10 mouse cellular contexts compared by ENCODE assay signal in genomic region chr19:46706540-46707295, GRCm38 (mm10). TPM values are rescaled to one million over a fixed set of nuclear protein-coding genes. Genes with fewer than 3 reads are reported as not detected.
A peak's percentile ranks its signal among the peaks of the same experiment; 100 is the strongest.
DNase-seq lines count a peak whose midpoint lies in the region; ATAC-seq and TF ChIP-seq lines count a peak whose summit lies in the region.
"Had no signal": no experiment of that assay in that cellular context is flagged by ENCODE, and none has a peak within 500 bp of the region (broad histone marks: within the 10 kb centered on the region; RNA-seq: fewer than 3 reads in every experiment).

No protein-coding gene starts in this region.

- no peak for TF ChIP-seq POLR2A in heart, adult 2 months (IDR thresholded peaks at IDR 0.05; ENCODE audit: insufficient read depth, low read depth, low read length)
- TF ChIP-seq POLR2A in MEL (IDR thresholded peaks at IDR 0.05; ENCODE audit: control insufficient read depth in 1 of 2, insufficient read depth in 1 of 2, low read depth in 1 of 2, low read length in 2 of 2, poor library complexity in 1 of 2): no peak

- no peak for TF ChIP-seq RAD21 in MEL (IDR thresholded peaks at IDR 0.05; ENCODE audit: low read depth, low read length)

- peaks cover 8% of the 10 kb centered on the region for H3K4me1 ChIP-seq in heart, adult 2 months (ENCODE audit: control insufficient read depth, insufficient read depth, low read length)
- H3K4me1 ChIP-seq in MEL (ENCODE audit: control insufficient read depth in 1 of 2, insufficient read depth in 2 of 2, low read length in 2 of 2): peaks cover 19 to 53% of the 10 kb centered on the region in 2 experiments
- H3K4me1 ChIP-seq in hindbrain, embryonic 15.5 days (replicated peaks): peaks cover 8% of the 10 kb centered on the region; the same call in 1 of the 2 replicates
- peaks cover 25% of the 10 kb centered on the region for H3K4me1 ChIP-seq in liver, embryonic 15.5 days (replicated peaks)

- intact Hi-C loops in heart, adult 2 months (cut with DNase I): no loop called here

- H3K79me2 ChIP-seq in heart, adult 2 months (replicated peaks; ENCODE audit: control insufficient read depth, insufficient read depth, low read length): no peaks in the 10 kb centered on the region
- no peaks in the 10 kb centered on the region for H3K79me2 ChIP-seq in MEL (ENCODE audit: control insufficient read depth, insufficient read depth, low read length, poor library complexity)

- H3K9me3 ChIP-seq in MEL (replicated peaks; ENCODE audit: insufficient read depth, low read length): no peaks in the 10 kb centered on the region
- H3K9me3 ChIP-seq in hindbrain, embryonic 15.5 days: no peaks in the 10 kb centered on the region
- H3K9me3 ChIP-seq in liver, embryonic 15.5 days (replicated peaks): no peaks in the 10 kb centered on the region

- DNase-seq in heart, adult 2 months: peak in 1 of 2 experiments; percentile 10
- no peak for DNase-seq in heart, adult 18-20 months
- peak; percentile 64 for DNase-seq in MEL (ENCODE audit: low read depth, low spot score)
- DNase-seq in adrenal gland, postnatal 10 days: no peak
- DNase-seq in layer of hippocampus, postnatal 25 days (ENCODE audit: extremely low spot score in 1 of 2, low spot score in 1 of 2): no peak

- WGBS in heart, adult 2 months: 61% methylated on average over 9 of the region's 9 CpGs
- 81% methylated on average over 9 of the region's 9 CpGs for WGBS in hindbrain, embryonic 15.5 days
- 38% methylated on average over 9 of the region's 9 CpGs for WGBS in liver, embryonic 15.5 days (ENCODE audit: insufficient replicate concordance)

- H3K9ac ChIP-seq in heart, adult 2 months (ENCODE audit: low read depth, low read length): no peak overlapping the region
- H3K9ac ChIP-seq in MEL (ENCODE audit: control insufficient read depth, low read depth, low read length, poor library complexity, severe bottlenecking): peak overlapping the region; percentile 78
- no peak overlapping the region; the same call in 1 of the 2 replicates for H3K9ac ChIP-seq in hindbrain, embryonic 15.5 days
- peak overlapping the region; percentile 52; the same call in 1 of the 2 replicates for H3K9ac ChIP-seq in liver, embryonic 15.5 days

- H3K36me3 ChIP-seq in heart, adult 2 months (ENCODE audit: control insufficient read depth, insufficient read depth, low read length): no peaks in the 10 kb centered on the region
- H3K36me3 ChIP-seq in MEL (ENCODE audit: control insufficient read depth in 1 of 2, insufficient read depth in 2 of 2, low read length in 2 of 2): peaks cover 0 to 40% of the 10 kb centered on the region in 2 experiments; a peak in 2 of 4 replicates
- peaks cover 3% of the 10 kb centered on the region; the same call in 1 of the 2 replicates for H3K36me3 ChIP-seq in hindbrain, embryonic 15.5 days
- no peaks in the 10 kb centered on the region for H3K36me3 ChIP-seq in liver, embryonic 15.5 days (replicated peaks)

- no peak for TF ChIP-seq EP300 in heart, adult 2 months (IDR thresholded peaks at IDR 0.05; ENCODE audit: insufficient read depth, low read depth, low read length)
- TF ChIP-seq EP300 in MEL (IDR thresholded peaks at IDR 0.05; ENCODE audit: low read depth in 1 of 2, low read length in 2 of 2): peak; percentile 67 to 79

- peak overlapping the region; percentile 59 for H3K4me2 ChIP-seq in hindbrain, embryonic 15.5 days
- peak overlapping the region; percentile 79 for H3K4me2 ChIP-seq in liver, embryonic 15.5 days

- peak overlapping the region; percentile 66 for H3K4me3 ChIP-seq in heart, adult 2 months
- peak overlapping the region; percentile 71 to 76 for H3K4me3 ChIP-seq in MEL (ENCODE audit: control insufficient read depth in 1 of 2, insufficient read depth in 1 of 2, low read depth in 2 of 2, low read length in 2 of 2)
- peak overlapping the region; percentile 41 for H3K4me3 ChIP-seq in hindbrain, embryonic 15.5 days
- H3K4me3 ChIP-seq in liver, embryonic 15.5 days (replicated peaks): peak overlapping the region; percentile 63

- peak overlapping the region; percentile 86 for H3K27ac ChIP-seq in heart, adult 2 months
- H3K27ac ChIP-seq in MEL (ENCODE audit: control insufficient read depth, low read depth, low read length): peak overlapping the region; percentile 69
- no peak overlapping the region for H3K27ac ChIP-seq in hindbrain, embryonic 15.5 days (replicated peaks)
- H3K27ac ChIP-seq in liver, embryonic 15.5 days (replicated peaks): no peak overlapping the region

- no peak for ATAC-seq in hindbrain, embryonic 15.5 days (ENCODE audit: low FRiP score, low read depth)
- ATAC-seq in liver, embryonic 15.5 days (ENCODE audit: insufficient read depth): no peak
- ATAC-seq in activated CD4-positive, CD25-positive, alpha-beta regulatory T cell, adult 4 months: no peak

- TF ChIP-seq CTCF in heart, adult 2 months (IDR thresholded peaks at IDR 0.05): no peak
- no peak for TF ChIP-seq CTCF in MEL (IDR thresholded peaks at IDR 0.05 in 2 of 3, conservative IDR thresholded peaks at IDR 0.05 in 1 of 3; ENCODE audit: control insufficient read depth in 1 of 3, insufficient read depth in 1 of 3, low read depth in 2 of 3, low read length in 3 of 3, poor library complexity in 1 of 3, severe bottlenecking in 1 of 3)

- H3K27me3 ChIP-seq in heart, adult 2 months (ENCODE audit: control insufficient read depth, insufficient read depth, low read length): no peaks in the 10 kb centered on the region
- no peaks in the 10 kb centered on the region for H3K27me3 ChIP-seq in MEL (ENCODE audit: control insufficient read depth in 1 of 2, insufficient read depth in 2 of 2, low read length in 2 of 2)
- H3K27me3 ChIP-seq in hindbrain, embryonic 15.5 days: no peaks in the 10 kb centered on the region
- H3K27me3 ChIP-seq in liver, embryonic 15.5 days: peaks cover 13% of the 10 kb centered on the region

TF ChIP-seq in MEL, 35 proteins besides CTCF, POLR2A, EP300 and RAD21 (continues in another document):
- TF ChIP-seq MEF2A (IDR thresholded peaks at IDR 0.05; ENCODE audit: extremely low read depth, insufficient replicate concordance, low read depth, low read length, poor library complexity, severe bottlenecking): no peak
- peak; percentile 61 for TF ChIP-seq MXI1 (IDR thresholded peaks at IDR 0.05; ENCODE audit: low read depth, low read length)
- TF ChIP-seq HCFC1 (IDR thresholded peaks at IDR 0.05; ENCODE audit: low read depth, low read length): 0 out of 2 replicates have a peak, but pooled peaks have one; percentile 29
- TF ChIP-seq GATA1 (IDR thresholded peaks at IDR 0.05; ENCODE audit: low read depth, low read length): peak; percentile 93
- TF ChIP-seq TAL1 (IDR thresholded peaks at IDR 0.05; ENCODE audit: low read length): no peak; the same call in 1 of the 2 replicates
- no peak; the same call in 1 of the 2 replicates for TF ChIP-seq TBP (IDR thresholded peaks at IDR 0.05; ENCODE audit: low read depth, low read length)

RNA-seq across cellular contexts. Expression of gene As3mt, which starts 0.5 kb away (rescaled TPM):
- 10 to 100 TPM; 86.2 to 99.2 TPM for total RNA-seq in heart, adult 2 months (2021)
- 33.2 and 63.7 TPM in 2 replicates for polyA plus RNA-seq in heart, adult 2 months (2012; rRNA removed)
- 10 to 100 TPM; 90.6 to 94.2 TPM for total RNA-seq in heart, adult 18-20 months (2021)
- total RNA-seq in MEL (2012; rRNA removed): 17.0 and 22.8 TPM in 2 replicates
- polyA plus RNA-seq in MEL (2012; ENCODE audit: insufficient read depth in 1 of 2, insufficient read length in 2 of 2, low read depth in 1 of 2, low replicate concordance in 2 of 2, missing spikeins in 1 of 2): 10 to 100 TPM in 1 of 2 experiments, not detected in 1; 52.2 TPM
- polyA plus RNA-seq in hindbrain, embryonic 15.5 days (2015; fragmentation: Nextera tagmentation; extraction: Ambion mirVana): 37.6 and 39.6 TPM in 2 replicates
- 17.1 and 19.0 TPM in 2 replicates for polyA plus RNA-seq in liver, embryonic 15.5 days (2015; fragmentation: Nextera tagmentation; extraction: Ambion mirVana)
- 10 to 100 TPM; 55.2 to 62.9 TPM for total RNA-seq in adrenal gland, postnatal 10 days (2021)
- 1 to 10 TPM; 6.7 to 8.3 TPM for polyA plus RNA-seq in activated CD4-positive, CD25-positive, alpha-beta regulatory T cell, adult 4 months (2017; shearing (Covaris generic))
- 10 to 100 TPM; 22.0 to 23.8 TPM for total RNA-seq in layer of hippocampus, postnatal 25 days (2021)

RNA-seq across cellular contexts. Expression of gene Borcs7, which starts 17.0 kb away (rescaled TPM):
- 1 to 10 TPM; 7.1 to 7.8 TPM for total RNA-seq in heart, adult 2 months (2021)
- 4.7 and 8.7 TPM in 2 replicates for polyA plus RNA-seq in heart, adult 2 months (2012; rRNA removed)
- total RNA-seq in heart, adult 18-20 months (2021): 1 to 10 TPM; 7.5 to 8.8 TPM
- 4.1 and 5.1 TPM in 2 replicates for total RNA-seq in MEL (2012; rRNA removed)
- polyA plus RNA-seq in MEL (2012; ENCODE audit: insufficient read depth in 1 of 2, insufficient read length in 2 of 2, low read depth in 1 of 2, low replicate concordance in 2 of 2, missing spikeins in 1 of 2): 10 to 100 TPM in 1 of 2 experiments, not detected in 1; 11.1 TPM
- 23.2 and 25.6 TPM in 2 replicates for polyA plus RNA-seq in hindbrain, embryonic 15.5 days (2015; fragmentation: Nextera tagmentation; extraction: Ambion mirVana)
- 4.0 and 4.9 TPM in 2 replicates for polyA plus RNA-seq in liver, embryonic 15.5 days (2015; fragmentation: Nextera tagmentation; extraction: Ambion mirVana)
- total RNA-seq in adrenal gland, postnatal 10 days (2021): 10 to 100 TPM; 13.2 to 13.9 TPM
- polyA plus RNA-seq in activated CD4-positive, CD25-positive, alpha-beta regulatory T cell, adult 4 months (2017; shearing (Covaris generic)): 1 to 10 TPM; 6.6 to 7.0 TPM
- total RNA-seq in layer of hippocampus, postnatal 25 days (2021): 10 to 100 TPM; 20.2 to 20.6 TPM

RNA-seq across cellular contexts. Expression of gene Cyp17a1, which starts 33.7 kb away (rescaled TPM):
- not detected for total RNA-seq in heart, adult 2 months (2021)
- 0.12 TPM in 1 of 2 replicates, not detected in the other for polyA plus RNA-seq in heart, adult 2 months (2012; rRNA removed)
- total RNA-seq in heart, adult 18-20 months (2021): not detected
- not detected in 2 replicates for total RNA-seq in MEL (2012; rRNA removed)
- polyA plus RNA-seq in MEL (2012; ENCODE audit: insufficient read depth in 1 of 2, insufficient read length in 2 of 2, low read depth in 1 of 2, low replicate concordance in 2 of 2, missing spikeins in 1 of 2): not detected
- polyA plus RNA-seq in hindbrain, embryonic 15.5 days (2015; fragmentation: Nextera tagmentation; extraction: Ambion mirVana): not detected in 2 replicates
- 1.8 TPM in 2 replicates for polyA plus RNA-seq in liver, embryonic 15.5 days (2015; fragmentation: Nextera tagmentation; extraction: Ambion mirVana)
- total RNA-seq in adrenal gland, postnatal 10 days (2021): 1 to 10 TPM; 1.3 to 9.6 TPM
- polyA plus RNA-seq in activated CD4-positive, CD25-positive, alpha-beta regulatory T cell, adult 4 months (2017; shearing (Covaris generic)): not detected
- not detected for total RNA-seq in layer of hippocampus, postnatal 25 days (2021)
- total RNA-seq: gastrocnemius, postnatal 36 days had no signal
- polyA plus RNA-seq: C2C12 had no signal

RNA-seq across cellular contexts. Expression of gene Cnnm2, which starts 54.7 kb away (rescaled TPM):
- total RNA-seq in heart, adult 2 months (2021): 1 to 10 TPM; 6.7 to 7.3 TPM
- polyA plus RNA-seq in heart, adult 2 months (2012; rRNA removed): 5.4 and 5.6 TPM in 2 replicates
- 1 to 10 TPM; 5.7 to 6.7 TPM for total RNA-seq in heart, adult 18-20 months (2021)
- total RNA-seq in MEL (2012; rRNA removed): 4.0 and 5.7 TPM in 2 replicates
- polyA plus RNA-seq in MEL (2012; ENCODE audit: insufficient read depth in 1 of 2, insufficient read length in 2 of 2, low read depth in 1 of 2, low replicate concordance in 2 of 2, missing spikeins in 1 of 2): 10 to 100 TPM in 1 of 2 experiments, not detected in 1; 10.7 TPM
- 8.6 and 9.4 TPM in 2 replicates for polyA plus RNA-seq in hindbrain, embryonic 15.5 days (2015; fragmentation: Nextera tagmentation; extraction: Ambion mirVana)
- 1.7 and 2.0 TPM in 2 replicates for polyA plus RNA-seq in liver, embryonic 15.5 days (2015; fragmentation: Nextera tagmentation; extraction: Ambion mirVana)
- total RNA-seq in adrenal gland, postnatal 10 days (2021): 10 to 100 TPM; 13.2 to 23.4 TPM
- polyA plus RNA-seq in activated CD4-positive, CD25-positive, alpha-beta regulatory T cell, adult 4 months (2017; shearing (Covaris generic)): 1 to 10 TPM in 1 of 2 experiments, under 1 TPM in 1; 0.84 to 1.2 TPM
- total RNA-seq in layer of hippocampus, postnatal 25 days (2021): 10 to 100 TPM; 36.5 TPM

Comparison
In these comparisons a context has a peak if more than half of its experiments do, and no peak if none do; other contexts are left out.
1. H3K27ac ChIP-seq: peak in heart, adult 2 months (single experiment) and MEL (single experiment); none in hindbrain, embryonic 15.5 days (single experiment) and liver, embryonic 15.5 days (single experiment).
2. H3K9ac ChIP-seq: peak in MEL (single experiment) and liver, embryonic 15.5 days (single experiment); none in heart, adult 2 months (single experiment) and hindbrain, embryonic 15.5 days (single experiment).
3. Peak in every context shown above with its lines, with median percentiles within 50 percentile points of each other: H3K4me3 ChIP-seq.